Mouse (Mus musculus) bone marrow macrophage, adult 2 months (primary cell): ENCODE data around the gene Pard3.

Experiments used
- CTCF ChIP-seq: IDR thresholded peaks from 2 replicates; pipeline ENCODE4 v1.5.1; 2012; ENCODE audit warnings: low read depth, mild to moderate bottlenecking, low read length, moderate library complexity
- POLR2A ChIP-seq: IDR thresholded peaks from 2 replicates; pipeline ENCODE4 v1.6.1; 2012; ENCODE audit warnings: mild to moderate bottlenecking, low read depth, low read length, borderline replicate concordance

GRCm38 (mm10) chr8:127525673-127526072 is 462.0 kb downstream of the Pard3 start:
- TF ChIP-seq CTCF (no peak), POLR2A (no peak)
